8 mouse cellular contexts compared by ENCODE assay signal in the genomic region with DNA sequence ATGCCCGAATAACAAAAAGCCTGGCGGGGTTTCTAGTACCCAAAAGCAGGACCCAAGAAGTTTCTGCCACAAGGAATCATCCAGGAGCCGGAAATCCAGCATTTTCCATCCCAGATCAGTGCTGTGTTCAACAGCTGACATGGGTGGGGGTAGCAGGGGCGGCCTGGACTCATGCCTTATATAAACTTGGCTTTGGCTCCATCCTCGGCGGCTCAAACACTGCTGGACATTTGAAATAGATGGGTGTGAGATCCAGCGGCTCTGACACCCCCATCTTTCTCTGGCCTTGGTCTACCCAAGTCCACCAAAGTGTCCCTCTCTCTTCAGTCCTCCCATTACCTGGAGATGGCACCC.
DNase-seq lines count a peak whose midpoint lies in the region; ATAC-seq and TF ChIP-seq lines count a peak whose summit lies in the region.

No protein-coding gene starts in this region.

- H3K27ac ChIP-seq in kidney, embryonic 14.5 days (ENCODE audit: low read depth, low read length), result no peak overlapping the region
- peak overlapping the region; percentile 87 for H3K27ac ChIP-seq in forebrain, embryonic 10.5 days
- peak overlapping the region; percentile 44; the same call in 1 of the 2 replicates for H3K27ac ChIP-seq in limb, embryonic 13.5 days
- peak overlapping the region; percentile 78 for H3K27ac ChIP-seq in midbrain, postnatal 0 days (ENCODE audit: low read depth, low read length)

- DNase-seq in kidney, postnatal 14 days, result no peak
- DNase-seq in forebrain, embryonic 10.5 days (ENCODE audit: extremely low spot score, low spot score), result no peak
- no peak for DNase-seq in midbrain, postnatal 0 days (ENCODE audit: low spot score)
- DNase-seq in thymus, postnatal 4 days, result no peak
- DNase-seq in gastrocnemius, adult 18-20 months (ENCODE audit: low spot score), result no peak
- no peak for DNase-seq in urinary bladder, adult 2 months (ENCODE audit: low spot score)

- WGBS in kidney, embryonic 14.5 days, result 9% methylated on average over 7 of the region's 7 CpGs
- 8% methylated on average over 7 of the region's 7 CpGs for WGBS in forebrain, embryonic 10.5 days
- 10% methylated on average over 7 of the region's 7 CpGs for WGBS in limb, embryonic 13.5 days
- WGBS in midbrain, postnatal 0 days, result 8% methylated on average over 7 of the region's 7 CpGs

- peaks cover 3% of the 10 kb centered on the region; the same call in 1 of the 2 replicates for H3K27me3 ChIP-seq in kidney, embryonic 14.5 days (ENCODE audit: control insufficient read depth, insufficient read depth, low read length)
- peaks cover 41% of the 10 kb centered on the region for H3K27me3 ChIP-seq in forebrain, embryonic 10.5 days (ENCODE audit: poor library complexity, severe bottlenecking)
- peaks cover 17% of the 10 kb centered on the region for H3K27me3 ChIP-seq in limb, embryonic 13.5 days
- no peaks in the 10 kb centered on the region for H3K27me3 ChIP-seq in midbrain, postnatal 0 days (ENCODE audit: insufficient read depth, low read length)

- H3K4me2 ChIP-seq in kidney, embryonic 14.5 days (replicated peaks; ENCODE audit: low read depth, low read length), result peak overlapping the region; percentile 65
- peak overlapping the region; percentile 72 for H3K4me2 ChIP-seq in limb, embryonic 13.5 days (replicated peaks)
- H3K4me2 ChIP-seq in midbrain, postnatal 0 days (ENCODE audit: low read depth, low read length, poor library complexity, severe bottlenecking), result peak overlapping the region; percentile 65

- TF ChIP-seq CTCF in midbrain, postnatal 0 days (IDR thresholded peaks at IDR 0.05), result no peak

- peaks cover 15% of the 10 kb centered on the region; the same call in 1 of the 2 replicates for H3K4me1 ChIP-seq in kidney, embryonic 14.5 days (ENCODE audit: control insufficient read depth, insufficient read depth, low read length)
- peaks cover 38% of the 10 kb centered on the region for H3K4me1 ChIP-seq in forebrain, embryonic 10.5 days
- H3K4me1 ChIP-seq in limb, embryonic 13.5 days, result peaks cover 12% of the 10 kb centered on the region
- H3K4me1 ChIP-seq in midbrain, postnatal 0 days (ENCODE audit: insufficient read depth, low read length), result peaks cover 6% of the 10 kb centered on the region; the same call in 1 of the 2 replicates

- H3K36me3 ChIP-seq in kidney, embryonic 14.5 days (ENCODE audit: control insufficient read depth, insufficient read depth, low read length), result no peaks in the 10 kb centered on the region
- H3K36me3 ChIP-seq in forebrain, embryonic 10.5 days (replicated peaks), result no peaks in the 10 kb centered on the region
- H3K36me3 ChIP-seq in limb, embryonic 13.5 days, result no peaks in the 10 kb centered on the region
- H3K36me3 ChIP-seq in midbrain, postnatal 0 days (ENCODE audit: insufficient read depth, low read length), result no peaks in the 10 kb centered on the region

- peak overlapping the region; percentile 48 for H3K4me3 ChIP-seq in kidney, embryonic 14.5 days (ENCODE audit: low read length)
- H3K4me3 ChIP-seq in forebrain, embryonic 10.5 days, result peak overlapping the region; percentile 65
- peak overlapping the region; percentile 52 for H3K4me3 ChIP-seq in limb, embryonic 13.5 days
- H3K4me3 ChIP-seq in midbrain, postnatal 0 days (ENCODE audit: low read depth, low read length), result peak overlapping the region; percentile 43

- peak; percentile 48; the same call in 1 of the 2 replicates for ATAC-seq in kidney, embryonic 14.5 days (ENCODE audit: low FRiP score, low TSS enrichment)
- ATAC-seq in limb, embryonic 13.5 days (ENCODE audit: low FRiP score, low read depth), result peak; percentile 29; the same call in 1 of the 2 replicates
- peak; percentile 50; the same call in 1 of the 2 replicates for ATAC-seq in midbrain, postnatal 0 days (ENCODE audit: low FRiP score)

- no peaks in the 10 kb centered on the region for H3K9me3 ChIP-seq in kidney, embryonic 14.5 days (ENCODE audit: control insufficient read depth, low read length)
- no peaks in the 10 kb centered on the region for H3K9me3 ChIP-seq in forebrain, embryonic 10.5 days
- no peaks in the 10 kb centered on the region for H3K9me3 ChIP-seq in limb, embryonic 13.5 days
- no peaks in the 10 kb centered on the region for H3K9me3 ChIP-seq in midbrain, postnatal 0 days (ENCODE audit: low read length)

- peak overlapping the region; percentile 60 for H3K9ac ChIP-seq in kidney, embryonic 14.5 days (ENCODE audit: low read depth, low read length)
- H3K9ac ChIP-seq in limb, embryonic 13.5 days, result peak overlapping the region; percentile 67
- H3K9ac ChIP-seq in midbrain, postnatal 0 days (replicated peaks; ENCODE audit: low read length, poor library complexity, severe bottlenecking), result peak overlapping the region; percentile 63
